ENCODE assay signal across 8 mouse cellular contexts in the genomic region with DNA sequence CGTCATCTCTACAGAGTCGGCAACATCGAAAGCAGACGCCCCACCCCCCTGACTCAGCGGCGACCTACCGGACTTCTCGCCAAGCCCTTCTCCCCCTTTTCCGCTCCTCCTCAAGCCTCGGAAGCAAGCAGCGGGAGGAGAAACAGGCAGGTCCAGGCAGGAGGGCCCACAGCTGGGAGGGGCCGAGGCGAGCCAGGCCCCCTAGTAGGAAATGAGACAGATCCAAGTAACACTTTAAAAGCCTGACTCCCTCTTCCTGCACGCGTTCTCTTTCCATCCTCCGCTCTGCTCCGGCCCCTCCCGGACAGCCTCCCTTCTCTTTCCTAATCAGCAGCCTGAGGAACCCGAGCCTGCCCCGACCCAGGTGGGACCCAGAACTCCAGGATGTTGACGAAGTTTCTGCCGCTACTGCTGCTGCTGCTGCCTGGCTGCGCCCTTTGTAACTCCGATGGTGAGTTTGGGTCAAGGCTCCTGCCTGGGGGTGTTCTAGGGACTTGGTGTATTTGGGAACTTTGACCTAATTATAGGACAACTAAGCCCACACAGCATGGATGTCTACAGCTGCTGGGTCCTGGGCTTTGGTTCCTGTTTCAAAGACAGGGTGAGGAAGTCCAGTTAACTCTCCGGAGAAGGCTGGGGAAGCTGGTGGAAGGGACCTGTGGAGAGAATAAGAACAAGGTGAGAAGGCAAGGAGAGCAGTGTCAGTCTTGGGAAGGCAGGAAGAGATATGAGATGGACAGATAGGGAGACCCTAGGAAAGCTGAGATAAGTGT. TPM values are rescaled to one million over a fixed set of nuclear protein-coding genes. Genes with fewer than 3 reads are reported as not detected.
DNase-seq lines count a peak whose midpoint lies in the region; ATAC-seq and TF ChIP-seq lines count a peak whose summit lies in the region.

A gene (plus strand): TSS at position 104 of the 773 bp plus-strand sequence.

- ATAC-seq in hindbrain, embryonic 14.5 days (ENCODE audit: low FRiP score): no peak
- no peak for ATAC-seq in liver, embryonic 11.5 days (replicated peaks; ENCODE audit: low FRiP score)
- peak; percentile 45; the same call in 1 of the 2 replicates for ATAC-seq in monocyte, adult 5-6 weeks (replicated peaks; ENCODE audit: insufficient number of reproducible peaks, low FRiP score, low TSS enrichment, poor library complexity, severe bottlenecking)
- no peak for ATAC-seq in erythroblast, adult 5-6 weeks (replicated peaks; ENCODE audit: low FRiP score, poor library complexity, severe bottlenecking)

- H3K27me3 ChIP-seq in E14TG2a.4 (ENCODE audit: insufficient read depth, low read length): peaks cover 33% of the 10 kb centered on the region
- peaks cover 9% of the 10 kb centered on the region for H3K27me3 ChIP-seq in hindbrain, embryonic 14.5 days (ENCODE audit: control insufficient read depth, insufficient read depth, low read length)
- H3K27me3 ChIP-seq in liver, embryonic 11.5 days (replicated peaks; ENCODE audit: control insufficient read depth, insufficient read depth, low read length): peaks cover 18% of the 10 kb centered on the region

- peak; percentile 76 to 81 for DNase-seq in adrenal gland, postnatal 36 days
- DNase-seq in gastrocnemius, adult 8-10 months (ENCODE audit: low spot score in 2 of 2): peak; percentile 39 to 60
- no peak for DNase-seq in hindbrain, embryonic 14.5 days (ENCODE audit: low spot score)
- DNase-seq in liver, embryonic 11.5 days (ENCODE audit: low spot score): peak; percentile 47
- DNase-seq in left cerebral cortex, adult 11 months (ENCODE audit: low spot score): no peak

- peak within 1 kb of the TSS; percentile 69 for H3K4me3 ChIP-seq in E14TG2a.4 (replicated peaks; ENCODE audit: low read length)
- H3K4me3 ChIP-seq in hindbrain, embryonic 14.5 days (replicated peaks; ENCODE audit: low read length): peak within 1 kb of the TSS; percentile 22
- H3K4me3 ChIP-seq in liver, embryonic 11.5 days (ENCODE audit: low read depth, low read length): peak within 1 kb of the TSS; percentile 16

- 6% methylated on average over 25 of the region's 25 CpGs for WGBS in hindbrain, embryonic 14.5 days
- 2% methylated on average over 25 of the region's 25 CpGs for WGBS in liver, embryonic 11.5 days

- peak within 1 kb of the TSS; percentile 36; the same call in 1 of the 2 replicates for H3K9ac ChIP-seq in hindbrain, embryonic 14.5 days
- no peak within 1 kb of the TSS for H3K9ac ChIP-seq in liver, embryonic 11.5 days (ENCODE audit: low read depth, low read length)

- H3K9me3 ChIP-seq in E14TG2a.4 (ENCODE audit: low read length): no peaks in the 10 kb centered on the region
- no peaks in the 10 kb centered on the region for H3K9me3 ChIP-seq in hindbrain, embryonic 14.5 days (ENCODE audit: control insufficient read depth, low read length)
- H3K9me3 ChIP-seq in liver, embryonic 11.5 days (ENCODE audit: control insufficient read depth, low read length): no peaks in the 10 kb centered on the region

- peak within 1 kb of the TSS; percentile 46 for H3K4me2 ChIP-seq in hindbrain, embryonic 14.5 days (replicated peaks)
- H3K4me2 ChIP-seq in liver, embryonic 11.5 days: peak within 1 kb of the TSS; percentile 61

- peaks cover 22% of the 10 kb centered on the region for H3K4me1 ChIP-seq in E14TG2a.4 (replicated peaks; ENCODE audit: low read depth, low read length)
- peaks cover 6% of the 10 kb centered on the region; the same call in 1 of the 2 replicates for H3K4me1 ChIP-seq in hindbrain, embryonic 14.5 days (replicated peaks; ENCODE audit: control insufficient read depth, insufficient read depth, low read length)
- H3K4me1 ChIP-seq in liver, embryonic 11.5 days (replicated peaks; ENCODE audit: control insufficient read depth, insufficient read depth, low read length): peaks cover 3% of the 10 kb centered on the region

- no peaks in the 10 kb centered on the region for H3K36me3 ChIP-seq in E14TG2a.4 (ENCODE audit: insufficient read depth, low read length)
- no peaks in the 10 kb centered on the region for H3K36me3 ChIP-seq in hindbrain, embryonic 14.5 days (replicated peaks; ENCODE audit: control insufficient read depth, insufficient read depth)
- no peaks in the 10 kb centered on the region for H3K36me3 ChIP-seq in liver, embryonic 11.5 days (ENCODE audit: control insufficient read depth, insufficient read depth, low read length)

- no peak for TF ChIP-seq CTCF in E14TG2a.4 (conservative IDR thresholded peaks at IDR 0.05; ENCODE audit: low read length)

- no peak within 1 kb of the TSS for H3K27ac ChIP-seq in hindbrain, embryonic 14.5 days
- H3K27ac ChIP-seq in liver, embryonic 11.5 days (ENCODE audit: low read depth, low read length): no peak within 1 kb of the TSS

RNA-seq across cellular contexts. Expression of the gene that starts here (rescaled TPM):
- total RNA-seq in adrenal gland, postnatal 36 days (2021): 10 to 100 TPM; 27.0 to 72.3 TPM
- 10 to 100 TPM in 1 of 4 experiments, 1 to 10 TPM in 3; 5.1 to 10.2 (median 7.5) TPM for total RNA-seq in gastrocnemius, adult 8-10 months (2022)
- polyA plus RNA-seq in hindbrain, embryonic 14.5 days (2014; fragmentation: Nextera tagmentation; extraction: Ambion mirVana): 3.0 and 3.6 TPM in 2 replicates
- 2.6 TPM in 2 replicates for polyA plus RNA-seq in liver, embryonic 11.5 days (2014; fragmentation: Nextera tagmentation; extraction: Ambion mirVana)
- total RNA-seq in monocyte, adult 5-6 weeks (2017): not detected in 3 replicates
- total RNA-seq in erythroblast, adult 5-6 weeks (2015; ENCODE audit: low replicate concordance): not detected in 2 replicates
- total RNA-seq in erythroblast, adult 5-6 weeks (2017; ENCODE audit: low replicate concordance): 0.51 TPM in 1 of 2 replicates, not detected in the other

Comparison
In these comparisons a context has a peak if more than half of its experiments do, and no peak if none do; other contexts are left out.
1. Peak in ATAC-seq in monocyte, adult 5-6 weeks; RNA of the gene not detected or under 1 TPM.
2. H3K4me3 ChIP-seq: peak in every context shown above with its lines; median percentile 69 in E14TG2a.4; 22 in hindbrain, embryonic 14.5 days; 16 in liver, embryonic 11.5 days.
3. DNase-seq: peak in adrenal gland, postnatal 36 days (2 of 2), gastrocnemius, adult 8-10 months (2 of 2) and liver, embryonic 11.5 days (single experiment); none in hindbrain, embryonic 14.5 days (single experiment) and left cerebral cortex, adult 11 months (single experiment).